Mouse (Mus musculus): ENCODE results near the gene Cyp4a29. TPM values are rescaled to one million over a fixed set of nuclear protein-coding genes. Genes with fewer than 3 reads are reported as not detected.
"Not testable (repeated sequence)": the region's sequence is repeated elsewhere in the genome, so short reads cannot be mapped to it uniquely, and the experiment has no call there.

Cyp4a29 gene
- polyA plus RNA-seq (2012; rRNA removed): 0.20 TPM in 1 of 2 replicates, not detected in the other

DNA sequence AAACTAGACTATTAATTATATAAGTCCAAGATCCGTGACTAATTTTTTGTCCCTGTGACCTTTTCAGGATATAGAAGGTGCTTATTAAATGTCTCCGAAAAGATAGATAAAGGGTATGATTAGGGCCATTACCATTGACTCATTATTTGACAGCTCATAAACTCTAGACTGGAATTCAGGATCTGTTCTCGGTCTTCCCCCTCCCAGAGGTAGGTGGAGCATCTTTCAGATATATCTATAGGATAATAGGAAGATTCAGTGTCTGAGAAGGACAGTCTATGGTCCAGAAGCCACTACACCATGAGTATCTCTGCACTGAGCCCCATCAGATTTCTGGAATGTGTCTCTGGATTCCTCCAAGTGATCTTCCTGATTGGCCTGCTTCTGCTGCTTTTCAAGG is at the start of gene Cyp4a29:
Cyp4a29 (plus strand) TSS at position 301 of the 400 bp plus-strand sequence.
- no peak for TF ChIP-seq POLR2A (IDR thresholded peaks at IDR 0.05; ENCODE audit: control insufficient read depth, low read depth, low read length)
- no peak for TF ChIP-seq CTCF (IDR thresholded peaks at IDR 0.05; ENCODE audit: control insufficient read depth, insufficient read depth, insufficient replicate concordance, low read depth, low read length)
- Histone ChIP-seq H3K4me1 (ENCODE audit: control insufficient read depth, insufficient read depth, low read length) (no peaks in the 10 kb centered on the region), H3K27me3 (ENCODE audit: control insufficient read depth, insufficient read depth, low read length) (no peaks in the 10 kb centered on the region), H3K27ac (ENCODE audit: control insufficient read depth, insufficient read depth, low read depth, low read length) (no peak within 1 kb of the TSS), H3K36me3 (ENCODE audit: control insufficient read depth, insufficient read depth, low read length) (no peaks in the 10 kb centered on the region), H3K4me3 (ENCODE audit: control insufficient read depth, low read depth, low read length) (no peak within 1 kb of the TSS)

DNA sequence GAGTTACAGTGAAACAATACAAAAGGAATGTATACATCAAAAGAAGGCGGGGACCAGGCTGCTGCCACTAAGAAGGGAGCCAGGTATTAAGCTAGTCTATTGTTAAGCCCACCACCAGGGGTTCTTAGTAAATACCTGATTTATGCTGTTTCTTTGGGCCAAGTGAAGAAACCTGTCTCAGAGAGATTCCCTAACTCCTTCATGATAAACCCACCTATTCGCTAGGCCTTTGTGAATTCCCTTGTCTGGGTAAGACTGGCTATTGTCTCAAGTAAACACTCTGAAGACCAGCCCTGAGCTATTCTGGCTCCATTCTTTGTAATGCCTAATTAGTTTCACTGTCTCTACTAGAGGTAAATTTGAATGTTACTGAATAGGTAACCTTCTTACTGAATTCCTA is 9.0 kb upstream of the Cyp4a29 start:
- not testable (repeated sequence) for H3K4me1 ChIP-seq (ENCODE audit: control insufficient read depth, insufficient read depth, low read length); H3K27me3 ChIP-seq (ENCODE audit: control insufficient read depth, insufficient read depth, low read length); H3K36me3 ChIP-seq (ENCODE audit: control insufficient read depth, insufficient read depth, low read length); H3K27ac ChIP-seq (ENCODE audit: control insufficient read depth, insufficient read depth, low read depth, low read length); H3K4me3 ChIP-seq (ENCODE audit: control insufficient read depth, low read depth, low read length)

GRCm38 (mm10) chr4:115236462-115237096 is 5.3 kb upstream of the Cyp4a29 start:
- H3K4me3 ChIP-seq (ENCODE audit: control insufficient read depth, low read depth, low read length): no peak overlapping the region
- no peaks in the 10 kb centered on the region for H3K4me1 ChIP-seq (ENCODE audit: control insufficient read depth, insufficient read depth, low read length)
- H3K27me3 ChIP-seq (ENCODE audit: control insufficient read depth, insufficient read depth, low read length): no peaks in the 10 kb centered on the region
- no peaks in the 10 kb centered on the region for H3K36me3 ChIP-seq (ENCODE audit: control insufficient read depth, insufficient read depth, low read length)
- H3K27ac ChIP-seq (ENCODE audit: control insufficient read depth, insufficient read depth, low read depth, low read length): no peak overlapping the region
- no peak for TF ChIP-seq POLR2A (IDR thresholded peaks at IDR 0.05; ENCODE audit: control insufficient read depth, low read depth, low read length)
- TF ChIP-seq CTCF (IDR thresholded peaks at IDR 0.05; ENCODE audit: control insufficient read depth, insufficient read depth, insufficient replicate concordance, low read depth, low read length): no peak

DNA sequence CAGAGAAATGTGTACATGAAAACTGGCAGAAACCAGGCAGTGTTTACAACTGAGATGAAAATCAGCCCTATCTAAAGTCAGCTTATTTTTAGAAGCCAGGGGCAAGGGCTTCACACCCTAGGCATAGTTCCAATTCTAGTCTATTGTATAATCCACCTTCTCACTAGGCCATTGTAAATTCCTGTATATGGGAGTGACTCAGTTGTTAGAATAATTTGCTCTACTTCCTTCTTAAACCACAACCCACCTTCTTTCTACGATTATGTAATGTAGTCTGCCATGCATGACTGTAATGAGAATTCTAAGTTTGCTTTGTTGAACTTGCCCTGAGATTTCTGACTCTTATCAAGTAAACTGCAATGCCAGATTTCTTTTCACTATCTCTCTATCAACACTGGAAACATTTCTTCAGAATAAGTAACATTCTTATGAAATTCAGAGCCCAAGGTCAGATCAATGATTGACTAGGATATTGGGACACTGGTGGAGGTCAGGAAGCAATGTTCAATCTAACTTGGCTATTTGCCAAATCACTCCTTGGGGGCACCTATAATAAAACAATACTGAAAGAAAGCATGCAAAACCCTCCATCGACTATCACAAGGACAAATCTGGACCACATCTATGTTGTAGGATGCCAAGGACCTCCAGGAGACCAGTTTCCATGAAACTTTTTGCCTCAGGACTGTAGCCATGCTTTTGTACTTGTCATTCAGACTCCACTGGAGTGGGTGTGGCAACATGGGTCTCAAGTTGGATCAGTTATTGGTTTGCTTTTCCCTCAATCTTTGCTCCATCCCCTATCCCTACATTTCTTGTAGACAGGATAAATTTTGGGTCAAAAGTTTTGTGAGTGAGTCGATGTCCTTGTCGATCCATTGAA is 23.0 kb downstream of the Cyp4a29 start:
- H3K27me3 ChIP-seq (ENCODE audit: control insufficient read depth, insufficient read depth, low read length); H3K4me1 ChIP-seq (ENCODE audit: control insufficient read depth, insufficient read depth, low read length); H3K27ac ChIP-seq (ENCODE audit: control insufficient read depth, insufficient read depth, low read depth, low read length); H3K4me3 ChIP-seq (ENCODE audit: control insufficient read depth, low read depth, low read length); H3K36me3 ChIP-seq (ENCODE audit: control insufficient read depth, insufficient read depth, low read length): not testable (repeated sequence)

DNA sequence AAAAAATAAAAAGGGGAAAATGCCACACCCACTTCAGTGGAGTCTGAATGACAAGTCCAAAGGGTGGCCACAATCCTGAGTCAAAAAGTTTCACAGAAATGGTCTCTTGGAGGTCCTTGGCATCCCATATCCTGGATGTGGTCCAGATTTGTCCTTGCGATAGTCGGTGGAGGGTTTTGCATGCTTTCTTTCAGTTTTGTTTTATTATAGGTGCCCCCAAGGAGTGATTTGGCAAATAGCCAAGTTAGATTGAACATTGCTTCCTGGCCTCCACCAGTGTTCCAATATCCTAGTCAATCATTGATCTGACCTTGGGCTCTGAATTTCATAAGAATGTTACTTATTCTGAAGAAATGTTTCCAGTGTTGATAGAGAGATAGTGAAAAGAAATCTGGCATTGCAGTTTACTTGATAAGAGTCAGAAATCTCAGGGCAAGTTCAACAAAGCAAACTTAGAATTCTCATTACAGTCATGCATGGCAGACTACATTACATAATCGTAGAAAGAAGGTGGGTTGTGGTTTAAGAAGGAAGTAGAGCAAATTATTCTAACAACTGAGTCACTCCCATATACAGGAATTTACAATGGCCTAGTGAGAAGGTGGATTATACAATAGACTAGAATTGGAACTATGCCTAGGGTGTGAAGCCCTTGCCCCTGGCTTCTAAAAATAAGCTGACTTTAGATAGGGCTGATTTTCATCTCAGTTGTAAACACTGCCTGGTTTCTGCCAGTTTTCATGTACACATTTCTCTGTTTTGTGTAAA is 36.5 kb downstream of the Cyp4a29 start:
- not testable (repeated sequence) for H3K4me1 ChIP-seq (ENCODE audit: control insufficient read depth, insufficient read depth, low read length); H3K36me3 ChIP-seq (ENCODE audit: control insufficient read depth, insufficient read depth, low read length); H3K4me3 ChIP-seq (ENCODE audit: control insufficient read depth, low read depth, low read length); H3K27ac ChIP-seq (ENCODE audit: control insufficient read depth, insufficient read depth, low read depth, low read length); H3K27me3 ChIP-seq (ENCODE audit: control insufficient read depth, insufficient read depth, low read length)

DNA sequence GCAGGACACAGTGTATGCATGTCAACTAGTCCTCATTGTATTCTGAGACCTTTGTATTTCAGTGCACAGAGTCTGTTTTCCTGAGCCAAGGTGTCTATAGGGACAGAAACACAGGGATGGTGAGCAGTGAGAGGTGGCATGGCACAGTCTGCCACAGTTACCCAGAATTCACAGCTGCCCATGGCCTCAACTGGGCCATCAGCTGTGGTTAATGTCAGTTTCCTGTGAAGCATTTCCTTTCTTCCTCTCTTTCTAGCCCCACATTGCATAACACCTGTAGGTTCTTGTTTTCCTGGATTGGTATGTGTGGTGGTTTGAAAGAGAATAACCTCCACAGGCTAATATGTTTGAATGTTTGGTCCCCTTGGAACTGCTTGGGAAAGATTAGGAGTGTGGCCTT is 38.5 kb downstream of the Cyp4a29 start:
- Histone ChIP-seq H3K27ac (ENCODE audit: control insufficient read depth, insufficient read depth, low read depth, low read length) (no peak overlapping the region), H3K27me3 (ENCODE audit: control insufficient read depth, insufficient read depth, low read length) (no peaks in the 10 kb centered on the region), H3K4me1 (ENCODE audit: control insufficient read depth, insufficient read depth, low read length) (no peaks in the 10 kb centered on the region), H3K4me3 (ENCODE audit: control insufficient read depth, low read depth, low read length) (no peak overlapping the region), H3K36me3 (ENCODE audit: control insufficient read depth, insufficient read depth, low read length) (no peaks in the 10 kb centered on the region)
- TF ChIP-seq POLR2A (IDR thresholded peaks at IDR 0.05; ENCODE audit: control insufficient read depth, low read depth, low read length): no peak
- no peak for TF ChIP-seq CTCF (IDR thresholded peaks at IDR 0.05; ENCODE audit: control insufficient read depth, insufficient read depth, insufficient replicate concordance, low read depth, low read length)

GRCm38 (mm10) chr4:115280779-115281178 is 38.9 kb downstream of the Cyp4a29 start:
- not testable (repeated sequence) for H3K4me1 ChIP-seq (ENCODE audit: control insufficient read depth, insufficient read depth, low read length); H3K4me3 ChIP-seq (ENCODE audit: control insufficient read depth, low read depth, low read length); H3K27me3 ChIP-seq (ENCODE audit: control insufficient read depth, insufficient read depth, low read length); H3K27ac ChIP-seq (ENCODE audit: control insufficient read depth, insufficient read depth, low read depth, low read length); H3K36me3 ChIP-seq (ENCODE audit: control insufficient read depth, insufficient read depth, low read length)

DNA sequence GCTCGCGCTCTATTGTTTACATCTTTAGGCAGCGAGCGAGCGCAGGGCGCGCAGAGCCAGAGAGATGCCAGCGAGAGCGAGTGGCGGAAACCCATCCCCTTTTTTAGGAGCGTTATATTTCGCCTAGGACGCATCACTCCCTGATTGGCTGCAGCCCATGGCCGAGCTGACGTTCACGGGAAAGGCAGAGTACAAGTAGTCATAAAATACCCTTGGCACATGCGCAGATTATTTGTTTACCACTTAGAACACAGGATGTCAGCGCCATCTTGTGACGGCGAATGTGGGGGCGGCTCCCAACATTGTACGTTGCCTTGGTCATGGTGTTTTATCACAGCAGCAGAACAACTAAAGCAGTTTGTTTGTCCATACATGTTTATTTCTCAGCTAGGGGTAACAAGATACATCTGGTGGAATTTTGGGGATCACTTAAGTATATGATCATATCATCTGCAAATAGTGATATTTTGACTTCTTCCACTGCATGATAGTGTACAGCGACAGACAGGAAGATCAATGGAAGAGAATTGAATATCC is 39.4 kb downstream of the Cyp4a29 start:
- not testable (repeated sequence) for H3K4me3 ChIP-seq (ENCODE audit: control insufficient read depth, low read depth, low read length); H3K4me1 ChIP-seq (ENCODE audit: control insufficient read depth, insufficient read depth, low read length); H3K27me3 ChIP-seq (ENCODE audit: control insufficient read depth, insufficient read depth, low read length); H3K36me3 ChIP-seq (ENCODE audit: control insufficient read depth, insufficient read depth, low read length); H3K27ac ChIP-seq (ENCODE audit: control insufficient read depth, insufficient read depth, low read depth, low read length)

DNA sequence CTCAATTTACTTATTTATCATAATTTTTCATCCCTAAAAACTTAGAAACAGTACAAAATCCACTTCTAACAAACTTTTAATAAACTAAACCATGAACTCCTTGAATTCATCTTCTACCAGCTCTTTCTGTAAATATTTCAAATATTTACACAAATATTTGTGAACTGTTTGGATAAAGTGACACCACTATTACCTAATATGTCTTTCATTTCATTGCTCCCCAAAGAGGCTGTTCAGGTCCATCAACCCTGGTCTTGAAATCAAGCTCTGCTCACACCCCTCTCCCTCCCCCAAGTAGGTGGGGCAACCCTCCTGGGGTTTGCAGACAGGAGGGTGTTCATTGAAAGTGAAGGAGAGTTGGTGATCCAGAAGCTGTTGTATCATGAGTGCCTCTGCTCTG is 56.9 kb downstream of the Cyp4a29 start, which contains the start of gene Cyp4a12a:
Cyp4a12a (plus strand) TSS at position 301 of the 400 bp plus-strand sequence.
- H3K27ac ChIP-seq (ENCODE audit: control insufficient read depth, insufficient read depth, low read depth, low read length); H3K27me3 ChIP-seq (ENCODE audit: control insufficient read depth, insufficient read depth, low read length); H3K4me1 ChIP-seq (ENCODE audit: control insufficient read depth, insufficient read depth, low read length); H3K4me3 ChIP-seq (ENCODE audit: control insufficient read depth, low read depth, low read length); H3K36me3 ChIP-seq (ENCODE audit: control insufficient read depth, insufficient read depth, low read length): not testable (repeated sequence)

Measured in testis, adult 2 months (tissue).